Mouse (Mus musculus) macrophage (primary cell): Measurements from ENCODE around the gene Cish. TPM values are rescaled to one million over a fixed set of nuclear protein-coding genes. Genes with fewer than 3 reads are reported as not detected.

Experiments used
- H3K27ac ChIP-seq: fragments of 350-480 bp; formaldehyde crosslinking; 2 replicates; pipeline ENCODE4 v1.9.0; 2021
- H3K36me3 ChIP-seq: fragments of 350-480 bp; formaldehyde crosslinking; 2 replicates; pipeline ENCODE4 v1.9.0; 2021; ENCODE audit errors: inconsistent target
- H3K4me3 ChIP-seq: fragments of 350-480 bp; formaldehyde crosslinking; 2 replicates; pipeline ENCODE4 v1.9.0; 2021; ENCODE audit errors: inconsistent target
- H3K79me2 ChIP-seq: fragments of 350-480 bp; formaldehyde crosslinking; 2 replicates; pipeline ENCODE4 v1.9.0; 2021; ENCODE audit errors: inconsistent target
- WGBS: methylation state at CpG from one replicate; pipeline ENCODE4 v1.1.7; 2026; ENCODE audit warnings: inconsistent platforms; ENCODE audit not compliant: missing documents; 5-methylcytosine and 5-hydroxymethylcytosine counted together
- polyA plus RNA-seq: library from polyadenylated mRNA; stranded (reverse); fragments of 250-400 nt; gene quantifications from 3 replicates; pipeline ENCODE4 v1.2.4, GENCODE M21; 2018; ENCODE audit warnings: inconsistent platforms

The Cish gene
- polyA plus RNA-seq, 1 experiment from 2014 or later, result 0.29 TPM

DNA sequence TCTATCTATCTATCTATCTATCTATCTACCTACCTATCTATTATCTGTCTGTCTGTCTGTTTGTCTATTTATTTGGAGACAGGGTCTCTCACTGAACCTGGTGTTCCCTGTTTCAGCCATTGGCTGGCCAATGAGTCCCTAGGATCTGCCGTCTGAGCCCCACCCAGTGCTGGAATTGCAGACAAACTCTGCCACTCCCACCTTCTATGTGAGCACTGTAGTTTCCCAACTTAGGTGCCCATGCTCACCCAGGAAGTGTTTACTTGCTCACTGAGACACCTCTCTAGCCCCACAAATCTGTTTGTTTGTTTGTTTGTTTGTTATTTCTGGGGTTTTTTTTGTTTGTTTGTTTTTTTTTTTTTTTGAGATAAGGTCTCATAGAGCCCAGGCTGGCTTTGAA is 28.8 kb upstream of the Cish start:
- WGBS, result 70% methylated on average over 1 of the region's 1 CpGs
- H3K36me3 ChIP-seq, result no peaks in the 10 kb centered on the region
- no peak overlapping the region for H3K27ac ChIP-seq
- H3K79me2 ChIP-seq, result peaks cover 96% of the 10 kb centered on the region
- no peak overlapping the region for H3K4me3 ChIP-seq

- Histone ChIP-seq H3K27ac (peak overlapping the region; percentile 31), H3K79me2 (peaks cover 97% of the 10 kb centered on the region), H3K4me3 (no peak overlapping the region), H3K36me3 (no peaks in the 10 kb centered on the region)
- WGBS, result 31% methylated on average over 4 of the region's 4 CpGs
These were observed 28.0 kb upstream of the Cish start for GRCm38 (mm10) chr9:107267721-107268402.

DNA sequence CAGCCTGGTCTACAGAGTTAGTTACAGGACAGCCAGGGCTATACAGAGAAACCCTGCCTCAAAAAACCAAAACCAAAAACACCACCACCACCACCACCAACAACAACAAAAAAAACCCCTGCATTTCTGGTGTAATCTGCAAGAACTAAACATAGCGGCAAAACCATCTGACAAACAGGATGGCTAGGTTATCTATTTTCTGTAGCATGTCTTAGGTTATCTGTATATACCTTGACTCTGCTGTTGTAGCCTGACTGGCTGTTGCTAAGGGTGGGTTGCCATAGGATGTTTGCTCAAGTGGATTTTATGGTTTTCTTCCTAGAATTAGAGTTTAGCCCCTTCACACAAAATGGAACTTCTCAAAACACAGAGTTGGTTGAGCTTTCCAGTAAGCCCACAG is 26.1 kb upstream of the Cish start:
- Histone ChIP-seq H3K4me3 (no peak overlapping the region), H3K27ac (no peak overlapping the region), H3K36me3 (no peaks in the 10 kb centered on the region), H3K79me2 (peaks cover 100% of the 10 kb centered on the region)
- WGBS, result 91% methylated on average over 1 of the region's 1 CpGs

GRCm38 (mm10) chr9:107271177-107271938 is 24.5 kb upstream of the Cish start:
- WGBS, result 47% methylated on average over 7 of the region's 7 CpGs
- peaks cover 100% of the 10 kb centered on the region for H3K79me2 ChIP-seq
- H3K36me3 ChIP-seq, result peaks cover 9% of the 10 kb centered on the region; the same call in 1 of the 2 replicates
- H3K27ac ChIP-seq, result no peak overlapping the region
- H3K4me3 ChIP-seq, result no peak overlapping the region

DNA sequence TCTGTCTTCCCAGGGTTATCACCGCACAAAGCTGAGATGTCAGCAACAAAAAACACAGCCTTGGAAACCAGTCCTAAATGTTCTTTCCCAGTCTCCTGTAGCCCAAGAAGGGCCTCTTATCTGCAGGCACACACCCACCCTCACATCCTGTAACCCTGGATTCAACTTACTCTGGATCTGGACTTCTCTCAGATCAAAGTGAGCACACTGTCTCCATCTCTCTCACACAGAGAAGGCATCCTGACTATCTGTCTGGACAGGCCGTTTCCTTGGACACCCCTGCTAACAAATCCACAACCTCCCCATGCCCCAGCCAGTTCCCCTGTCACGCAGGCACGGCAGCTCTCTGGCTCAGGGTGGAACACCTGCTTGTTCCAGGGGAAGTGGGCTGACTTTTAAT is 23.5 kb upstream of the Cish start:
- Histone ChIP-seq H3K4me3 (no peak overlapping the region), H3K36me3 (peaks cover 9% of the 10 kb centered on the region; the same call in 1 of the 2 replicates), H3K79me2 (peaks cover 100% of the 10 kb centered on the region), H3K27ac (no peak overlapping the region)
- 61% methylated on average over 4 of the region's 4 CpGs for WGBS

DNA sequence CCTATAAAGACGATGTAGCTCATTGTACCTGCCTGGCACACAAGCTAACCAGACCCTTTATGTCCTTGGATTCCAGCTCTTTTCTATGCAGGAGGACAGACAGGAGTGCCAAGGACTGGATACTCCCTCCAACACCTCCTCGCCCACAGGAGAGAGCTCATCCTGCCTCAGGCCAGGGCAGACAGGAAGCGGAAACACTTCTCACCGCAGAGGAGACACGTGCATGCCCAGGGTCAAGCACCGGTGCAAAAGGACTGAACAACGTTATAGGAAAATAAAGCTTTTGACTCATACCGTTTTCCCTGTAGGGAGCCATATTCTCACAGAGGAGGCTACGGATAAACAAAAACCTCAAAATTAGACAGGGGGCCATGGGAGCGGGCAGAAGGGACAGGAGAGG is 22.6 kb upstream of the Cish start:
- H3K36me3 ChIP-seq, result peaks cover 9% of the 10 kb centered on the region; the same call in 1 of the 2 replicates
- 32% methylated on average over 10 of the region's 10 CpGs for WGBS
- no peak overlapping the region for H3K4me3 ChIP-seq
- no peak overlapping the region for H3K27ac ChIP-seq
- H3K79me2 ChIP-seq, result peaks cover 100% of the 10 kb centered on the region

GRCm38 (mm10) chr9:107274751-107275150 is 21.1 kb upstream of the Cish start:
- H3K79me2 ChIP-seq, result peaks cover 100% of the 10 kb centered on the region
- no peak overlapping the region for H3K27ac ChIP-seq
- WGBS, result 88% methylated on average over 6 of the region's 6 CpGs
- H3K36me3 ChIP-seq, result peaks cover 9% of the 10 kb centered on the region; the same call in 1 of the 2 replicates
- no peak overlapping the region for H3K4me3 ChIP-seq

DNA sequence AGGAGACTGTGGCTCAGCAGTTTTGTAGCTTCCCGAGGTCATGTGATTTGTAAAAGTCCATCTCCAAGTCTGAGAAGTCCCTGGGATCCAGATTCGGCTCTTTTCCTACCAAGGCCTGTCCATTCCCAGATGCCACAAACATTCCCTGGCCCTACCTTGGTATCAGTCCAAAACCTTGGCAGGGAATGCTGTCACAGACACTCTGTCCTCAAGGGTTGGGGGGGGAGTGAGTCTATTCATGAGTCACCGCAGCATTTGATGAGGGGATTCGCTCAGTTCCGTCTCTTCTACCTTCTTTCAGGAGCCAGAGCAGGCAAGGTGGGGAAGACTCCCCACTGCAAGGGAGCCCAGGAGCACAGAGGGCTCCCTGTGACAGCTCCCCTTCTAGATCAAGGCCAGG is 20.1 kb upstream of the Cish start:
- no peak overlapping the region for H3K27ac ChIP-seq
- WGBS, result 85% methylated on average over 5 of the region's 5 CpGs
- H3K79me2 ChIP-seq, result peaks cover 92% of the 10 kb centered on the region
- no peak overlapping the region for H3K4me3 ChIP-seq
- peaks cover 9% of the 10 kb centered on the region; the same call in 1 of the 2 replicates for H3K36me3 ChIP-seq

DNA sequence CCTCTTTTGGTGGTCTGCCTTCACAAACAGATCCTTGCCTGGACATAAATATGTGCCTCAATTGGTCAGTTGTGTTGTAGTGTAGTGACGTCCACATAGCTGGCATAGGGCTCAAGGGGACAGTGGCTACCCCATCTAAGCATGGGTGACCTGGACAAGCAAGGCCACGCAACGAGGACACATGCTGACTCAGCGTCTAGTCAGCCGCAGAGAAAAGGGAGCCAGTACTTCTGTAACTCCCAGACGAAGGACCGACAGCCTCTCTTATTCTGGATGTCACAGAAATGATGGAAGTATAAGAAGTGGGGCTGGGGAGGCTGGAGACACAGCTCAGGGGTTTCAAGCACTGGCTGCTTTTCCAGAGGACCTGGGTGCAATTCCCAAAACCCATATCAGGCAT is 18.2 kb upstream of the Cish start:
- WGBS, result 86% methylated on average over 7 of the region's 7 CpGs
- Histone ChIP-seq H3K27ac (no peak overlapping the region), H3K79me2 (peaks cover 90% of the 10 kb centered on the region), H3K36me3 (peaks cover 9% of the 10 kb centered on the region; the same call in 1 of the 2 replicates), H3K4me3 (no peak overlapping the region)

DNA sequence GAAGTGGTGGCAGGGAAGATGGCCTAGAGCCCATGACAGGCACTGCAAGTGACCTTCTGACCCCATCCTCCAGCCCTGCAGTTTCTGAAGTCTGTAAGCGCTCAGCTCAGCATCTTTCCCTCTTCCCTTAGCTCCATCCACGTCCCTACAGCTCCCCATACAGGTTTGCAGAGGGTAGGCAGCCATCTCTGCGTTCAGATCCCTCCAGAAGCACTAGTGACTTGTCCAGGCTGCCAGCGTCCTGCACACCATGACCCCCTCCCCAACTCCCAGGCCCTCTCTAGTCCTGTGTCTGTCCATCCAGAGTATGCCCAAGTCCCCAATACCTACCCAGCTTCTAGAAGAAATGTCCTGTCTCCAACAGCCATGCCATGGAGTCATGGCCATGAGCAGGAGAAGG is 17.7 kb upstream of the Cish start:
- WGBS, result 85% methylated on average over 4 of the region's 4 CpGs

GRCm38 (mm10) chr9:107278527-107279377 is 17.1 kb upstream of the Cish start:
- H3K4me3 ChIP-seq, result no peak overlapping the region
- H3K27ac ChIP-seq, result peak overlapping the region; percentile 70; the same call in 1 of the 2 replicates
- 51% methylated on average over 8 of the region's 8 CpGs for WGBS
- peaks cover 90% of the 10 kb centered on the region for H3K79me2 ChIP-seq
- H3K36me3 ChIP-seq, result peaks cover 9% of the 10 kb centered on the region; the same call in 1 of the 2 replicates

More for the DNA sequence above, 17.7 kb upstream of the Cish start:
- Histone ChIP-seq H3K4me3 (no peak overlapping the region), H3K36me3 (peaks cover 9% of the 10 kb centered on the region; the same call in 1 of the 2 replicates), H3K27ac (peak overlapping the region; percentile 15; the same call in 1 of the 2 replicates), H3K79me2 (peaks cover 90% of the 10 kb centered on the region)

DNA sequence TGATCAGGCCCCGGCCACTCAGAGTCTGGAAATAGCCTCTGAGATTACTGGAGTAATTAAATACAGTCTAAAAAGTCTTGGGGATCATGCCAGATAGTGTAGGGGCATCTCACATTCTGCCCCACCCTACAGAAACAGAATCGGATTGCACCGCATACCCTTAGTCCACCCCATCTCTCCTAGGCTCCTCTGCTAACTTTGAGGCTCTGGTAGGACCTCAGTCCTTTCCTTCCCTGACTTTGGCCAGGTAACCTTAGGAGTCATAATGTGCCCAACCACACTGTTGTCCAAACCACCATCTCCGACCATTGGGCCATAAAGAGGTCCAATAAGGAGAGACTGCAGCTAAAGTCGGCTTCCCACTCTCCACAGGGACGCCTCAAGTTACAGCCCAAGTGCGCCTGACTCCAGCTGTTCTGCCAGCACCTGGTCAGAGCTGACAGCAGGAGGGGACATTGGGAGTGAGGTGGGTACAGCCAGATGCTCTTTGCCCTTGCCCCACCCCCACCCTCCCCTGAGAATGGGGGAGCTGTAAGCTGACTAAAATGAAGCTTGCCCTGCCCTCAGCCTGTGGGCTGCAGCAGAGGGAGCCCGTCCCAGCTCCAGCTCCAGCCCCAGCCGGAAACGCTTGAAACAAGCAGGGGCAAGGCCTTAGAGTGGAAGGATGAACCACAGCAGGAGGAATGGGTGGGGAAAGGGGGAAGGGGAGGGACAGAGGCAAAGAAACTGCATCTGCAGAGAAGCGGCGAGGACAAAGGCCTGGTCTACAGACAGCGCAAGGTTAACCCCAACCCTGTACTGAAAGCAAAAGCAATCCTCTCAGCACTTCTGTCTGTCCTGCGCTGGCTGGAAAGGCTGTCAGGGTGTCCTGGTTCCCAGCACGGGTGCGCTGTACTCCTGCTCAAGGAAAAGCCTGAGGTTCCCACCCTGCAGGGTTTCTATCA is 16.2 kb upstream of the Cish start:
- H3K79me2 ChIP-seq, result peaks cover 90% of the 10 kb centered on the region
- WGBS, result 28% methylated on average over 16 of the region's 16 CpGs
- peaks cover 9% of the 10 kb centered on the region; the same call in 1 of the 2 replicates for H3K36me3 ChIP-seq
- peak overlapping the region; percentile 8; the same call in 1 of the 2 replicates for H3K4me3 ChIP-seq
- H3K27ac ChIP-seq, result peak overlapping the region; percentile 70

DNA sequence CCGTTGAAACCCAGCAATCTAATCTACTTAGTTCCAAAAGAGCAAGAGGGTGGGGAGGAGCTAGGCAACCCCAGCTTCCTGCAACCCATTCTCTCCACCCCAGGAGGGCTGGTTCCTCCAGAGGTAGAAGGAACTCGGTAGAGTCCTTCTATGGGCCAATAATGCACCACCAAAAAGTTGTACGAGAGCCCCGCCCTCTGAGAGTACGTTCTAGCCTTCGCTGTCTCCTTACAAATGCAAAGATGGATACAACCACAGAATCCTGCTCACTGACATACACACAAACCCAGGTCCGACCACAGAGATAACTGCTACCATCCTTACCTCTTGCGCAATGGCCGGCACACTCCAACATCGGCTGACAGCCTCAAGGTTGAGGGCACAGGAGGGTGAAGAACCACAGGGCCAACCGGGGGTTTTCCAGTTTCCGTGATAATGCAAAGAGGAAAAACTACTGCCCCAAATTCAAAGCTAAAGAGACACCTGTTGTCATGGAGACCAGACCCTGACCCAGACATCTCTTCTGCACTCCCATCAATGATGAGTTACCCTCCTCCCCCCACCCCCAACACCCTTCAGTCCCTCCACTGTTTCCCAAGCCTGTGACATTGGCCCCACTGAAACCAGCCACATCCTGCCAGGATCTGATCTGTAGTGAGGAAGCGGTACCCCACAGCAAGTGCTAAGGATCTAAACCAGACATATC is 15.4 kb upstream of the Cish start:
- whole genome bisulfite sequencing, result 11% methylated on average over 13 of the region's 13 CpGs
- peaks cover 7% of the 10 kb centered on the region; the same call in 1 of the 2 replicates for H3K36me3 ChIP-seq
- peak overlapping the region; percentile 70 for H3K27ac ChIP-seq
- H3K79me2 ChIP-seq, result peaks cover 90% of the 10 kb centered on the region
- H3K4me3 ChIP-seq, result peak overlapping the region; percentile 8; the same call in 1 of the 2 replicates
